Mouse (Mus musculus) ES-E14 (cell line): ENCODE results near the gene Crisp1. TPM values are rescaled to one million over a fixed set of nuclear protein-coding genes. Genes with fewer than 3 reads are reported as not detected.

ENCODE experiments used
- DNase-seq: peaks from one replicate; pipeline ENCODE4 v3.0.0-alpha.2; 2013; ENCODE audit warnings: low read depth, low spot score
- H3K27ac ChIP-seq: 2 replicates; pipeline ENCODE4 v1.5.1; 2012; ENCODE audit warnings: low read depth, mild to moderate bottlenecking, low read length, moderate library complexity, mixed read lengths; ENCODE audit not compliant: poor library complexity, insufficient read depth, severe bottlenecking
- H3K36me3 ChIP-seq: 2 replicates; pipeline ENCODE4 v1.6.1; 2012; ENCODE audit warnings: mild to moderate bottlenecking, low read length, moderate library complexity, mixed read lengths; ENCODE audit not compliant: control insufficient read depth, poor library complexity, insufficient read depth, severe bottlenecking
- H3K4me1 ChIP-seq, 2 experiments: fragments of 150-350 bp in 1 of 2; sonication (generic) in 1 of 2; 2 replicates each; pipeline ENCODE4 v1.6.1; 2012; ENCODE audit warnings: low read length in 2 of 2, mild to moderate bottlenecking in 1 of 2, mixed read lengths in 1 of 2; ENCODE audit not compliant: control insufficient read depth in 2 of 2, insufficient read depth in 2 of 2, poor library complexity in 1 of 2
- H3K4me3 ChIP-seq, 2 experiments: fragments of 150-350 bp in 1 of 2; sonication (generic) in 1 of 2; 2 replicates each; pipeline ENCODE4 v1.5.1; 2012; ENCODE audit warnings: low read length in 2 of 2, low read depth in 1 of 2, mild to moderate bottlenecking in 1 of 2, mixed read lengths in 1 of 2; ENCODE audit not compliant: insufficient read depth in 1 of 2, poor library complexity in 1 of 2, severe bottlenecking in 1 of 2
- H3K9ac ChIP-seq: 2 replicates; pipeline ENCODE4 v1.6.1; 2012; ENCODE audit warnings: low read depth, mild to moderate bottlenecking, low read length, mixed read lengths; ENCODE audit not compliant: poor library complexity, insufficient read depth, severe bottlenecking
- H3K9me3 ChIP-seq: fragments of 150-350 bp; sonication (generic); 2 replicates; pipeline ENCODE4 v1.6.1; 2012; ENCODE audit warnings: low read depth, mild to moderate bottlenecking, low read length; ENCODE audit not compliant: control insufficient read depth, insufficient read depth
- CHD2 ChIP-seq: IDR thresholded peaks from 2 replicates; pipeline ENCODE4 v1.6.1; 2014; ENCODE audit warnings: mild to moderate bottlenecking, low read depth, low read length, inconsistent platforms
- HCFC1 ChIP-seq: IDR thresholded peaks from 2 replicates; pipeline ENCODE4 v1.6.1; 2012; ENCODE audit warnings: low read length, inconsistent platforms, borderline replicate concordance; ENCODE audit not compliant: insufficient read depth
- MAFK ChIP-seq: IDR thresholded peaks from 2 replicates; pipeline ENCODE4 v1.6.1; 2014; ENCODE audit warnings: mild to moderate bottlenecking, low read depth, low read length, inconsistent platforms; ENCODE audit not compliant: insufficient read depth
- ZC3H11A ChIP-seq: IDR thresholded peaks from 2 replicates; pipeline ENCODE4 v1.6.1; 2012; ENCODE audit warnings: low read depth, mild to moderate bottlenecking, inconsistent platforms, low read length, borderline replicate concordance
- ZNF384 ChIP-seq: IDR thresholded peaks from 2 replicates; pipeline ENCODE4 v1.6.1; 2012; ENCODE audit warnings: low read depth, low read length, inconsistent platforms
- in situ Hi-C, 2 experiments: fragments of 600-800 bp; cut with MboI; formaldehyde crosslinking; loops; one replicate each; pipeline ENCODE4 v1.15.1; 2025; ENCODE audit warnings: low sequenced_read_pairs in 2 of 2, inconsistent platforms in 1 of 2; ENCODE audit not compliant: unreplicated experiment in 2 of 2
- total RNA-seq: library from RNA; depleted of rRNA; stranded (reverse); fragments of 300-350 nt; gene quantifications from 2 replicates; pipeline ENCODE4 v1.2.3, GENCODE M21; 2012; rRNA removed

The Crisp1 gene
- 0.94 and 1.0 TPM in 2 replicates for total RNA-seq

- TF ChIP-seq ZC3H11A, result no peak
- TF ChIP-seq MAFK, result no peak
- TF ChIP-seq ZNF384, result no peak
- no peak for TF ChIP-seq CHD2
- TF ChIP-seq HCFC1, result no peak
- H3K4me1 ChIP-seq, result no peaks in the 10 kb centered on the region
- no peak within 1 kb of the TSS for H3K9ac ChIP-seq
- in situ Hi-C loops, result no loop called here
- no peak within 1 kb of the TSS for H3K4me3 ChIP-seq
- no peak within 1 kb of the TSS for H3K27ac ChIP-seq
- no peak for DNase-seq
- H3K36me3 ChIP-seq, result no peaks in the 10 kb centered on the region
- no peaks in the 10 kb centered on the region for H3K9me3 ChIP-seq
Observed at GRCm38 (mm10) chr17:40319062-40319461, at the start of gene Crisp1. TSS of gene Crisp1 (minus strand) at chr17:40319207.

GRCm38 (mm10) chr17:40342497-40343009 lies 23.5 kb upstream of the Crisp1 start:
- in situ Hi-C loops, result no loop called here
- Histone ChIP-seq H3K9me3 (no peaks in the 10 kb centered on the region), H3K27ac (no peak overlapping the region), H3K4me3 (no peak overlapping the region), H3K4me1 (no peaks in the 10 kb centered on the region), H3K9ac (no peak overlapping the region), H3K36me3 (no peaks in the 10 kb centered on the region)
- TF ChIP-seq CHD2, result no peak
- TF ChIP-seq ZC3H11A, result no peak
- no peak for TF ChIP-seq MAFK
- no peak for TF ChIP-seq HCFC1
- no peak for TF ChIP-seq ZNF384
- DNase-seq, result no peak

- no peaks in the 10 kb centered on the region for H3K4me1 ChIP-seq
- H3K36me3 ChIP-seq, result no peaks in the 10 kb centered on the region
- H3K27ac ChIP-seq, result no peak overlapping the region
- in situ Hi-C loops, result no loop called here
- TF ChIP-seq ZNF384 (no peak), MAFK (no peak), HCFC1 (no peak), ZC3H11A (no peak), CHD2 (no peak)
- DNase-seq, result no peak
- H3K4me3 ChIP-seq, result no peak overlapping the region
- H3K9me3 ChIP-seq, result no peaks in the 10 kb centered on the region
- H3K9ac ChIP-seq, result no peak overlapping the region
Observed at GRCm38 (mm10) chr17:40285435-40285834, 33.6 kb downstream of the Crisp1 start.

GRCm38 (mm10) chr17:40275519-40275918 lies 43.5 kb downstream of the Crisp1 start:
- TF ChIP-seq ZC3H11A (no peak), CHD2 (no peak)
- H3K9me3 ChIP-seq, result no peaks in the 10 kb centered on the region
- no peak for DNase-seq
- in situ Hi-C loops, result no loop called here
- H3K27ac ChIP-seq, result no peak overlapping the region
- H3K9ac ChIP-seq, result no peak overlapping the region
- no peaks in the 10 kb centered on the region for H3K36me3 ChIP-seq
- no peak overlapping the region for H3K4me3 ChIP-seq
- no peaks in the 10 kb centered on the region for H3K4me1 ChIP-seq

GRCm38 (mm10) chr17:40274906-40275470 lies 44.0 kb downstream of the Crisp1 start:
- Histone ChIP-seq H3K4me3 (no peak overlapping the region), H3K9me3 (no peaks in the 10 kb centered on the region), H3K36me3 (no peaks in the 10 kb centered on the region), H3K27ac (no peak overlapping the region), H3K4me1 (no peaks in the 10 kb centered on the region), H3K9ac (no peak overlapping the region)
- TF ChIP-seq HCFC1 (no peak), ZC3H11A (no peak), MAFK (no peak), CHD2 (no peak), ZNF384 (no peak)
- in situ Hi-C loops, result no loop called here
- no peak for DNase-seq
